Mouse (Mus musculus) MEL (cell line): ENCODE data around the gene Rrm1.

Experiments
- CHD1 ChIP-seq: IDR thresholded peaks from 2 replicates; pipeline ENCODE4 v1.6.1; 2012; ENCODE audit warnings: low read depth, mild to moderate bottlenecking, inconsistent platforms, low read length, improper control_type of control experiment
- POLR2A ChIP-seq, 2 experiments: IDR thresholded peaks; 2 replicates each; pipeline ENCODE4 v1.6.1; 2011 to 2012; ENCODE audit warnings: low read length in 2 of 2, mild to moderate bottlenecking in 2 of 2, control low read depth in 1 of 2, improper control_type of control experiment in 1 of 2, low read depth in 1 of 2, moderate library complexity in 1 of 2; ENCODE audit not compliant: control insufficient read depth in 1 of 2, insufficient read depth in 1 of 2, poor library complexity in 1 of 2
- UBTF ChIP-seq: IDR thresholded peaks from 2 replicates; pipeline ENCODE4 v1.6.1; 2012; ENCODE audit warnings: low read depth, mild to moderate bottlenecking, inconsistent platforms, low read length, improper control_type of control experiment, moderate library complexity, borderline replicate concordance; ENCODE audit not compliant: insufficient read depth

GRCm38 (mm10) chr7:102481579-102481978, 40.1 kb downstream of the Rrm1 start, which contains the start of gene Olfr543:
- TF ChIP-seq UBTF (no peak), CHD1 (no peak), POLR2A (IDR thresholded peaks at IDR 0.05; ENCODE audit: control insufficient read depth in 1 of 2, insufficient read depth in 1 of 2, low read depth in 1 of 2, low read length in 2 of 2, poor library complexity in 1 of 2) (no peak)
